Mouse (Mus musculus) cerebellum, adult 8-10 months (tissue): Measurements from ENCODE around the gene Aqp9.

Experiments
- DNase-seq: peaks from one replicate; pipeline ENCODE4 v3.0.0; 2022

Aqp9 gene

DNA sequence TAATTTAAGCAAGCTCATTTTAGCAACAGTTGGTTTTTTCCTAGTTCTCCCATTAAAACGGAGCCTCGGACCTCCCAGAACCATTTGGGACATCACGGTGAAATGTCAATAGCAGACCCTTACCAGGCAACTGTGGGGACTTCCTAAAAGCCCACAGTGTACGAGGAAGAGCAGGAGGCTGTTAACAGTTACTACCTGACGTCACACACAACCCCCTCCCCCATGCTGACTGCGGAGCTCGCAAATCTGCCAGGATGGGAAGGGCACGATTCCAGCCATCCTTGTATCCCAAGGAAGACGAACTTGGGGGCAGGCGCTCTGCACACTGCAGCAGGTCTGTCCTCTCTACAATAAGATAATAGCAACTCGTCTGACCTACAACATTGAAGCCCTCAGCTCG is at the start of gene Aqp9:
TSS of gene Aqp9 (minus strand) at position 172 of the 400 bp plus-strand sequence.
- no peak for DNase-seq

DNA sequence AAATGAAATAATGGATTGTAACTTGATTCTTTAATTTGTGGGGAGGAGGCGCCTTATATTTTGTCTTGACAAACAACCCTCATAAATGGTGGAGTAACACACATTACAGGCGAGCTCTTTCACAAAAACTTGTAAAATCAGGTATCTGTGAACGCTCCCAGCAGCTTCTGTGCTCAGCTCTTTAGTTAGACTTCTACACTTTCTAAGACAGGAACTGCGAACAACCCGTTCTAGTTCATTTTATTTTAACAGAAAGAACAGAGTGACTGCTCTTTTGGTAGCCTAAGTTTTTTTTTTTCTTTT is 49.3 kb upstream of the Aqp9 start:
- no peak for DNase-seq

DNA sequence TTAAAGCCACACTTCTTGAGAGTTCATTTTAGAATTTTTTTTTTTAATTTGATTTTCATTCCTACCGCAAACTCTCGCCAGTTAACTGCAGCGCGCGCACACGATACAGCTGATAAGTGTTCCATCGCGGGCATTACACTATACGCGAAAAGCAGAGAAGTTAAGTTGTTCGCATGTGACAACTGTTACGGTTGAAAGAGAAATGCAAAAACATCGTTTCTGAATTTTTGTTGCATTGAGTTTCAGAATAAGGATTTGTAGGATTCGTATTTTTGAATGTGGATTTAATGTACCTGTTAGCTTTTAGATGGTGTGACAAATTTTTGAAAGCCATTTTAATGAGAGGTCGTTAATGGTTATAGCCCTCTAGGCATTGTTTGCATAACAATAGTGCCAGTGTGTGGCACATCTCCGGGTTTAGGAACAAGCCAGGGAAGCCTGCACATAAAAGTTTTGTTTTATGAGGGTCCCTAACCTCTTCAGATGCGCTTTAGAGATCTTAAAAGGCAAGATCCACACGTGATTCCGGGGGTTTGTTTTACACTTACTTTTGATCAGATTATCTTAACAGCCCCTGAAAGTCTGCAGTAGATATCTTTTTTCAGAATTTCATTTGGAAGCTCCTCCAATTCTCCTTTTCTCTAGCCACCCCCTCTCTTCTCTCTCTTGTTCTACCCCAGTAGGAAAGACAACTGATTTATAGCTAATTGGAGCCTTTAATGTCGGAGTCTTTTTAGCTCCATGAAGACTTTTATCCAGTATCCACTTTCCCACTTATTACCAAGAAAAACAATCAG is 48.7 kb upstream of the Aqp9 start:
- no peak for DNase-seq

DNA sequence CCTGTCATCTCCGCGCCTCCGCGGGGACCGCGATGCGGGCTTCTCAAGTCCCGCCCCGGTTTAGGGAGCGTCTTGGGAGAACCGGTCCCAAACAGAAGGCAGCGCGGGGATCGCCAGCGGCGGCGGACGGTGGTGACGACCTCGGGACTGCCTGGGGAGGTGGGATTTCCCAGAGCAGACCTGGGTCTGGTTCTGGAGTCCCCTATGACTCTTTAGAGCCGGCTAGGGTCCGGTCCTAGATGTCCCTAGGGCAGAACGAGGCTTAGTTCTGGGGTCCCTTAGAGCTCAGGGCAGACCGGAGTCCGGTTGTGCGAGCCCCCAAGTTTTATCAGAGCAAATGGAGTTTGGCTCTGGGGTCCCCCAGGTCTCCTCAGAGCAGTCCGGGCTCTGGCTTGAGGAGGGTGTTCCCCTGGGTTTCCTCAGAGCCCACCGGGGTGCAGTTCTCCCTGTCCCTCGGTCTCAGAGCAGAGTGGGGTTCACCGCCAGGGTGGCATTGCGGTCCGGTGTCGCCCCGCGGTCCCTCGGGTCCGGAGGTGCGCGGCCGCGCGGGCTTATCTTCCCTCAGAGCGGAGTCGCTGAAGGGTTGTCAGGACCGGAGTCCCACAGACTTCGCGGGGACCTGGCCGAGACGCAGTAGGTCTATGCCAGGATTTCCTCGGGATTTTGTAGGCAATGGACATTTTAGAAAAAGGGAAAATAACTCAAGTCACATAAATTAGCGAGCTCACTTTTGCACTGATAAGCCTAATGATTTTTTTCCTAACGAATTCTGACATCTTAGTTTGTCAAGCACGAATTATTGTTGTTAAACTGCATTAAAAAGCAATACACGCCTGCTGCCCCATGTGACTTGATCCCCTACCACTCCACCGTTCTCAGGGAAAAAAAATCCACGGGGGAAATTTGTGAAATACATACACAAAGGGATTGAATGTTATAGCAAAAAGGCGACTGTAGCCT is 47.8 kb upstream of the Aqp9 start:
- no peak for DNase-seq

DNA sequence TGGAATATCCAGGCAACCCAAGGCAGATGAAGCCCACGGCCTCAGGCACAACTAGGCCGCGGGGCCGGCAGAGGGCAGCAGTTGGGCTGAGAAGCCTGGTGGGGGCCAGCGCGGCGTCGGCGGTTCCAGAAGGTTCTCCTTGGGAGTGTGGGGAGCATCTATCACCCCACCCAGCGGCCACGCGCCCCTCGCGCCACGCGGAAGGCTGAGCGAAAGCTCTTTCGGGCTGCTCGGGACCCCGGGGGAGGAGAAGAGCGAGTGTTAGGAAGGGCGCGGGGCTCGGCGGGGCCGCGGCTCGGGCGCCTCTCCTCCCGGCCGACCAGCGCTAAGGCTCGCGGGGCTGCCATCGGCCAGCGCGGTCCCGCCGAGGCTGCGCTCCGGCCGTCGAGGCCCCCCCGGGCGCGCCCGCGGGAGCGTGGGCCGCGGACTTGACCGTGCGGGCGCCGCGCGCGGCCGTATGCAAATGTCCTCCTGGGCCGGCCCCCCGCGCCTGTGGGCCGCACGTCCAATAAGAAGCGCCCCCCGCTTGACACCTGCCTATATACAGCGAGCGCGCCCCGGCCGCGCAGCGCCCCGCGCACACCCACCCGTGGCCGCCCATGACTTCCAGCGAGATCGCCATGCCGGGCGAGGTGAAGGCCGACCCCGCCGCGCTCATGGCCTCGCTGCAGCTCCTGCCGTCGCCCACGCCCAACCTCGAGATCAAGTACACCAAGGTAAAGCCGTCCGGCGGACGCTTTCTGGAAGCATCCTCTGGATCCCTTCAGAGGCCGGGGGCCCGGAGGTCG is 47.0 kb upstream of the Aqp9 start, which contains the start of gene Aldh1a2:
TSS of gene Aldh1a2 (plus strand) at position 542 of the 788 bp plus-strand sequence.
- DNase-seq, result no peak

DNA sequence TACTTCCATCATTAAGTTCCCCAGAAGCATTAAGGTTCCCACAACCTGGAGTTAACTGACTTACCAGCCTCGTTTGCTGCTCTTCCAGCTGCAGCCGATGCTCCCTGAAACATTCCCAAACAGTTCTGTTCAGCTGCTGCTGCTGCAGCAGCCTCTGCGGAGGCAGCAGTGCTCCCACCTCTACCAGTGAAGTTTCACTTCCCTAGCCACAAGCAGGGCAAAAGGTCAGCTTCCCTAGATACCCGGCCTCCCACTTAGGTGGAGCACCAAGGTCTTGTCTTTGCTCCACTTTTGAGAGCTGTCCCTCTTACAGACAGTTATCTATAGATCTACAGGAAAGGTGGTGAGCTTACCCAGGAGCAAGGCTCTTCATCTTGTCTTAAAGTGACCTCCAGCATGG is 45.2 kb upstream of the Aqp9 start:
- no peak for DNase-seq

DNA sequence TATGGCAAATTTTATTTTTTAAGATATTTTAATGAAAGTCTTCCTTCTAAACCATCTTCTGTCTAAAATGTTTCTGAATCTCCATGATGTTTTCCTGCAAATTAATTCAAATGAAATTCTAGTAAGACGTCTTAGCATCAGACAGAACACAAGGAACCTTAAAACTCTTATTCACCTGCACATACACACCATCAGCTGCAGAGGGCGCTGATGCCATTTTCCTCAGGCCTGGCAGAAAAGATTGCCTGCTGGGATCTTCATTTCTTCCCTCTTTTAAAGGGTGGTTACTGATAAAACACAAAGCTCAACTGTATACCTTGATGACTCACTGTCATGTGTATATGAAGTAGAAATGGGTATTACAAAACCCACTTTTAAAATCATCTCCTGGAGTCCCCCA is 42.4 kb upstream of the Aqp9 start:
- DNase-seq, result no peak

DNA sequence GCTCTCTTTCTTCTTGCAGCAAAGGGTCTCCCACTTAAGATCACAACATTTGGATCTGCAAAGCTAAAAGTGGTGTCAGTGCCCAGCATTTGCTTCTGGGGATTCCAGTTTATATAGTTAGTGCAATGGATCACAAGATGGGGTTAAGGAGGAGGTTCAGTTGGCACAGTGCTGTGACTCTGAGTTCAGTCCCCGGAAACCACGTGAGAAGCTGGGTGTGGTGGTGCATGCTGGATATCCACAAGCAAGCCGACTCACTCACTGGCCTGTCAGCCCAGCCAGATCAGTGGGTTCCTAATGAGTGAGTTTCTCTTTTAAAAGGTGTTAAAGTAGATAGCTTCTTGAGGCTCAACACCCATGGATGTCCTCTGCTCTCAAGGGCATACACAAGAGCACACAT is 40.8 kb upstream of the Aqp9 start:
- no peak for DNase-seq

DNA sequence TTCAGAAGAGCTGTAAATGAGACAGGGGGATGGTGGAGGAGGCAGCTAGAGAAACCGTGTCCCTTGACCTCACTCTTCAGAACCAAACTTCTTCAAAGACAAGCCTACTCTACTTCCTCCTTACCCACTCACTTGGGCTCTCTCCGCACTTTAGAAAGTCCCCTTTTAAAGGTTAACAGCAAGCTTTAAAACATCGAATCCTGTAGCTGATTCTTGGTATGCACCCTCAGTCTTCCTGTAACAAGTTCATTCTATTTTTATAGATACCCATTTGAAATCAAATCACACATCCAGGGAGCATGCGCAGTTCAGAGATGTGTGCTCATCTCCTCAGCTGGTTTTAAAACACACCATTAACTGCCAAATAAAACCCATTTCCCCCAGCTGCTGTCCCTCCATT is 33.8 kb upstream of the Aqp9 start:
- DNase-seq, result no peak

DNA sequence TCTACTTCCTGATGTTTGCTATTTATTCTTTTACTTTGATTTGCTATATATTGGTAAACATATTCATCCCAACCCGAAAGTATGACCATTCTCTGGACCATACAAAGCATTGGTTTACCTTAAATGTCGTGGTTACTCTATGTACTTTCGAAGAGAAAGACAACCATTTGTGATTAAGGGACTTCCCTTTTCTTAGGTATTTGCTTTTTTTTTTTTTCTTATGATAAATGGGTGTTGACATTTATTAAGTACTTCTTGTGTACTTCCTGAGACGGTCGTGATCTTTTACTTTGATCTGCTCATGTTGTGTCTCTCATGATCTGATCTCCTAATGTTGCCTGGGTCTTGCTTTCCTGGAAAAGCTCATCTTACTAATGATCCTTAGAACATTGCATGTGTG is 30.3 kb upstream of the Aqp9 start:
- no peak for DNase-seq

DNA sequence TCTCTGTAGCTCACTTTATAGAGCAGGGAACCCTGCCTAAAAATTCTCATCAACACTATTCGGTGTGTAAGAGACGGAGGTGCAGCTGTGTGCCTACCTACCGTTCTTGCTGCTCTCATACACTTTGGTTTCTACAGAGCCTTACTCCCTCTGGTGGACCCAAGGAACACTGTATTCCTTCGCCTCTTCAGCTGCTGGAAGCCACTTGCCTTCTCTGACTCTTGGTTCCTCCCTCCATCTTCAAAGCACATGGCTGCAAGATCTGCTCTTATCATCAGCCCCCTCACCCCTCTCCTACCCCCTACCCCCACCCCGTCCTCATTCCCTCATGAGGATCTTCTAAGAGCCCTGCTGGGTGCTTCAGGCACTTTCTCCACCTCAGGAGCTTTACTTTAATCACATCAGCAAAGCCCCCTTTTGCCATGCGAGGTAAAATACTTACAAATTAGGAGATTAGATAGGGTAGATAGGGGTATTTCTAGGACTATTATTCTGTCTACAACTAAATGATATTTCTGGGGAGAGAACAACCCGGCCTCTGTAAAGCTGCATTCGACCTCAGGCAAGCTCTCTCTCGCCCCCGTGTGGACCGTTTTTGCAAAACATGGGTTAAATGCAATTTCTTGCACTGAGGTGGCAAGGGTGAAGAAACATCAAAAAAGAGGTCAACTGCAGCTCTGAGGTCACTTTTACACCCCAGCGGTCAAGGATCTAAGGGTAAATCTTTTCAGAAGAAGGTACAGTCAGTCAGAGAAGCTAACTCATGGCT is 20.3 kb upstream of the Aqp9 start:
- peak; percentile 49 for DNase-seq

DNA sequence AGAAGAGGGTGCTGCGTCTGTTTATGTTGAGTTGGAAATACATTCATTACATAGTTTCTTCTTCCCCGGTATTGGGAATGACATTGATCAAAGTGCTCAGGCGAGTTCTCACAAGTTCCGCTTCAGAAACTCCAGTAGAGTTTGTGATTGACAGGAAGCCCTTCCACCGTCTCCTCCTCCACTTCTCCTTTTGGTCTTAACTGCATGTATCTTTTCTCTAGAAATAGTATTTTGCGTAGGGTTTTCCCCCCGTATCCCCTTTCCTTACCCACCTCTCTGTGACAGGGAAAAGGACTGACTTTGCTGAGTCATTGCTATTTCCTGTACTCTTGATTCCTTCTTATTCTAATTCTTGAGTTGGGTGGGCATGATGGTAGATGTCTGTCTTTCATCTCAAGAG is 18.9 kb upstream of the Aqp9 start:
- no peak for DNase-seq

DNA sequence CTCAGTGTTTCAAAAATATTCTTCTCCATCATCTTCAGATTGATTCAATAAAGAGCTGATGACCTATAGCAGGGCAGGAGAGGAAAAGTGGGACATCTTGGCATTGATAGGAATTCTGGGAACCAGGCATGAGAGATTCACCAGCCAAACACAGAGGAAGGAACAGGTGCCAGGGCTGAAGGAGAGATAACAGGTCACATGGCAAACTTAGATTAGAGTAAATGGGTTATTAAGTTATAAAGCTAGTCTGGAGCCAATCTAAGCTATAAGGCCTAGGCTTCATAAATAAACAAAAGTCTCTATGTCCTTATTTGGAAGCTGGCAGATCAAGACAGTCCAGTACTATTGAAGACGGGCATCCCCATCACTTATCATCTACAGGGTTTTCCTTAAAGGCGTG is 17.3 kb upstream of the Aqp9 start:
- DNase-seq, result no peak

DNA sequence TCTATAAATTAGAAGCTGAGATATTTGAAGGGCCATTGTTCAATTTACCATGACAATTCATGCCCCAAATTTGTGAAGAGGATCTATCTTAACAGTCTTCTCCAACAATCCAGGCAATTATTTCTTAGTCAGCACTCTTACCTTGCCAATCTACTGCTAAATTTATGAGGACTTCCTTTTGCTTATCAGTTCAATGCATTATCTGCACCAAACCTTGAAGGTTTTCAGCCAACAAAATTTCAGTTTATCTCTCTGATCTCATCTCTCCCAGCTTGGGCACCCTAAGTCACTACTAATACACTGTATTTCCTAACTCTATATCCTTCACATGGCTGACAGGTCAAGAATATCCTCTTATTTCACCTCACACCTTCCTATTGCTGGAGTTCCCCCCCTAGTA is 16.8 kb upstream of the Aqp9 start:
- no peak for DNase-seq

DNA sequence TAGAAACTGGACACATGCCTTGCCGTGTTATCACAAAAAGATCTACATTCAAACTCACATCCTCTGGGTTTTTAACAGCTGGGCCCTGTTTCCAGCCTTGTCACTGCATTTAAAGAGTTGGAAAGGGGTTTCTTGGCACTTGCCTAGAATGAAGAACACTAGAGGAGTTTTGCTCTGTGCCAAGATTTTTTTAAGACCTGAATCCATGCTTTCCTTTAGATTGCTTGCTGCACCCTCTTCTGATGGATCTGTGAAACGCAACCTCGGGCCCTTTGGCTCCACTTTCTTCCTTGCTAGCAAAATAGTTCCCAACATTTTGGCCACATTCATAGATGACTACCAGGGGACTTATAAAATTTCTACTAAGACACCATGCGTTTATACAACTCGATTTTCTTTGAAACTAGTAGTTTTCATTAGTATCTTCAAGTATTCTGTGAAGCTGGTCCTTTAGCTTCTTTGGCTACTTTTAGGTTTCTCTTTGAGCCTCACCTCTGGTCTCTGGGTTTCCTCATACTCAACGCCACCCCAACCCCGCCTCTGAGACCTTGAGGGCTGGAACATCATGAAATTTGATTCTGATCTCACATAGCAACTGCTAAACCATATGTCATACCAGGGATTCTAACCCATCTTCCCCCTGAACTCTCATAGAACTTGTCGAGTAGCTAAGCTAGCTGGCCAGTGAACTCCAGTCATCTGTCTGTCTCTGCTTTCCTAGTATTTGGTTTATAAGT is 11.7 kb upstream of the Aqp9 start:
- DNase-seq, result no peak

DNA sequence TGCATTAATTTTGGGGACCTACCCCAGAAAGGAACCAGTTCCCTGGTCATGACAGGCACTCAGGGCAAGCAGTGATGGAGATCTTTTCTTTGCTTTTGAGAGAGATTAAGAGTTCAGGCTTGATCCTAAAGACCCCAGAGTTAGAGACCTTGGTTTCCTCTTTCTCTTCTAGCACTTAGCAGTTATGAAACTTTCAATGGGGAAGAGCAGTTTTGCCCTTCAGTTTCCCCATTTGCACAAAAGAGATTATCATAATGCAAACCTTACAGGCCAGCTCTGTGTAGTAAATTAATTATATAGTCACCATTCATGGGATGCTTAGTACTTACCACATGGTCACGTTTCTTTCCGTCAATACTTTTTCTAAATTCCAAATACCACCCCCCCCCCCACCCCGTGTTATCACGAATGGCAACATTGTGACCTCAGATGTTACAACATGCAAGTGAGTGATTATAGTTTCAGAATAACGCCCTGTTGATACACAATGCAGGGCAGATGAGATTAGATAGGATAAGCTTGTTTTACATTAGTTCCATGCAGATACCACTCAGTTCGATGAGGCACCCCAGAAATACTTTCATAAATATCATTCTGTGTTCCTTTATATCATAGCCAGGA is 10.9 kb upstream of the Aqp9 start:
- DNase-seq, result no peak

DNA sequence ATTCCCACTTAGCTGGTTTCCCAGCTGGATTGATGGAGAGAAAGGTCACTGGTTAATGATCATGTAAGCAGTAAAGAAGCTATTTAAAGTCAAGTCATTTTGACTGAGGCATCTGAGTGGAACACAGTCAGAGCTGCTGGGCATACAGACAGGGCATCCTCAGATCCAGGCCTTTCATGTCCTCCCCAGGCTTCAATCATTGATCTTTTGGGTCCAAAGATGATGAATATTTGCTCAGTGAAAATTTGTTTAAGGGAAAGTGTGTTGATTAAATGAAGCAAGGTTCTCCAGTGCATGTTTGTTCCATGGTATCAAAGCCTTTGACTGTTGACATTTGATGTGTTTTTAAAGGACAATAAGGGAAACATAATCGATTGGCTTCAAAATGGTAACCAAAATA is 7.2 kb upstream of the Aqp9 start:
- no peak for DNase-seq

DNA sequence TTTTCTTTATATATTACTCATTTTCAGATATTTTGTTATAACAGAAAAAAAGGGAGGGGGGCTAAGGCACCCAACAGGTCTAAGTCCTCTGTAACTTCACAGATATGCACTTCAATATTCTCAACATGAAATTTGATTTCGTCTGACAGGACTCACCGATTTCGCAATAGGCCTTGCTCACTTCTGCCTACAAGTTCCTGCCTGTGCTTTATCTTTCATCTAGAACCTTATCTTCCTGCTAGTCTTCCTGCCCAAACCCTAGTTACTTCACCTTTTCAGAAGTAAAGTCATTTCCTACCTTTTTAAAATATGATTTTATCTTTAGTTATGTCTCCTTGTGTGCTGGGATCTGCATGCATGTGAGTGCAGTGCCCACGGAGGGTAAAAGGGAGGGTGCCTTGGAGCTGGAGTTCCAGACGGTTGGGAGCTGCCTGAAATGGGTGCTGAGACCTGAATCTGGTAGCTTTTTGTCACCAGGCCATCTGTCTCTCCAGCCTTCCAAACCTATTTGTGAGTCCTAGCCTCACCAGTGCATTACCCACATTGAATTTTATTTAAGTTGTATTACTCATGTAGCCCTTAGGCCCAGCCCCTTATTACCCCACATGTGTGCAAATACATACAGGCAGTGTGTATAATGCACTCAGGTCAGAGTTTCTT is 6.0 kb upstream of the Aqp9 start:
- no peak for DNase-seq

DNA sequence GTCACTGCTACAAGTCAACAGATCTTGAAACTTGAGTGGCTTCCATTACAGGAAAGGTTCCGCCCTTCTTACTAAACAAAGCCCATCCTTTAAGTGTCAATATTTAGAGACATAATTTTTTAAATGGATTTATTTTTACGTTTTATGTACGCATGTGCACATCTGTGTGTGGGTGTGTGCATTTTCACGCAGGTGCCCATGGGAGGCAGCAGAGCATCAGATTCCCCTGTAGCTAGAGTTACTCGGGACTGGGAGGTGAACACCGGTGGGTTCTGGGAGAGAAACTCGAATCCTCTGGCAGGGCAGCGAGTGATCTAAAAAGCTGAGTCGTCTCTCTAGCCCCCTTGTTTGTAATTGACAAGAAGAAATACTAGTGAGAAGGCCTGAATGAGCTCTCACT is 5.1 kb upstream of the Aqp9 start:
- no peak for DNase-seq

DNA sequence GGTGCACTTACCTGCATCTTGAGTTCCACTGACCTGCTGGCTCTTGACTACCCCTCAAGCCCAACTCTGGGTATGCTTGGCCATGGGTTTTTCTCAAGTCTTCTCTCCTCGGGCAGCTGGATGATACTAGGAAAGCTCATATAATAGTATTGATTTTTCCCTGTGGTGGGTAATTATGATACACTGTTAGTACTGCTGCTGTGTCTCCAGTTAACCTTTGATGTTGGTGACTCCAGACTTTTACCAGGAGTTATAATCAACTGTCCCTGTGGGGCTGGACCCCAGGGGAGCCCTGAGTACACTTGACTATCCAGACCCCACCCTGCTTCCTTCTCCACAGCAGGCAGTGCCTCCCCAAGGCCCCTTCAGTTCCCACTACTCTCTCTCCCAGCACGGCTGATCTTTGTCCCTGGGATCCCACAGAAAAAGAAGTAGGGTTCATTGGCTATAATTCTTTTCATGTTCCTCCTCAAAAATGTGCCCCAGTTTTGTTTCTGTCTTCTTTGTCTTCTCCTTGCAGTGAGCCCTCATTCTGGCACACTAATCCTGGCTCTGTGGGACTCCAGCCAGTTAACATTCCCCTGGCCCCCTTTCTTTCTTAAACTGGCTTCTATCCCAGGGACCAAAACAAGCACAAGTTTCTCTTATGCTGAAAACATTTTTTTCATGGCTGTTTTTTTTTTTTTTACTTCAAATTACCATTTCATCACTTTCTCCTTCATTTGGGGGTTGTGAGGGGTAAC is 838 bp downstream of the Aqp9 start:
- peak; percentile 2 for DNase-seq
